ENCODE assay signal across 8 mouse cellular contexts in the genomic region with DNA sequence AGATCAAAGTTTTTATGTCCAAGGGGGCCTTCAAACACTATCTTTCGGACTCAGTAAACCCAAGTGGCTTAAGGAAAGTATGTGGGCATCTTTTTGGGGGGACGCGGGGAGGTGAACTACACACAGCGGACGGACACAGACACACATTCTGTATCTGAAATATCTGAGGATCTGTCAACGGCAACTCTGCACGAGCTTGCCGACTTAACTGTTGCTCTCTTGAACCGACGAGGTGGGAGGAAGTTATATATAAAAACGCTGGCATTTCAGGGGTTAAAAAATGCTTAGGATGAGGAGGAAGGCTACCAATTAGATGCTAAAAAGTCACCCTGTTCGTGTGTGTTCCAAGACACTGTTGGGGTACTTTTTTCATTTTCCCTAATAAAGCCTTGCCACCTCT. TPM values are rescaled to one million over a fixed set of nuclear protein-coding genes. Genes with fewer than 3 reads are reported as not detected.
DNase-seq lines count a peak whose midpoint lies in the region; ATAC-seq and TF ChIP-seq lines count a peak whose summit lies in the region.

No protein-coding gene starts in this region.

- peaks cover 12% of the 10 kb centered on the region; the same call in 1 of the 2 replicates for H3K36me3 ChIP-seq in embryonic facial prominence, embryonic 12.5 days
- H3K36me3 ChIP-seq in intestine, embryonic 15.5 days, result peaks cover 9% of the 10 kb centered on the region; the same call in 1 of the 2 replicates
- peaks cover 33% of the 10 kb centered on the region for H3K36me3 ChIP-seq in neural tube, embryonic 13.5 days

- 36% methylated on average over 12 of the region's 12 CpGs for WGBS in lung, adult 2 months
- 42% methylated on average over 12 of the region's 12 CpGs for WGBS in embryonic facial prominence, embryonic 12.5 days
- 36% methylated on average over 12 of the region's 12 CpGs for WGBS in intestine, embryonic 15.5 days
- whole genome bisulfite sequencing in neural tube, embryonic 13.5 days, result 44% methylated on average over 12 of the region's 12 CpGs

- H3K27me3 ChIP-seq in embryonic facial prominence, embryonic 12.5 days, result no peaks in the 10 kb centered on the region
- no peaks in the 10 kb centered on the region for H3K27me3 ChIP-seq in intestine, embryonic 15.5 days (replicated peaks)
- no peaks in the 10 kb centered on the region for H3K27me3 ChIP-seq in neural tube, embryonic 13.5 days

- H3K4me1 ChIP-seq in lung, adult 2 months (ENCODE audit: control insufficient read depth, insufficient read depth, low read length), result peaks cover 4% of the 10 kb centered on the region; the same call in 1 of the 2 replicates
- peaks cover 5% of the 10 kb centered on the region; the same call in 1 of the 2 replicates for H3K4me1 ChIP-seq in embryonic facial prominence, embryonic 12.5 days
- peaks cover 3% of the 10 kb centered on the region; the same call in 1 of the 2 replicates for H3K4me1 ChIP-seq in intestine, embryonic 15.5 days (replicated peaks)
- H3K4me1 ChIP-seq in neural tube, embryonic 13.5 days (replicated peaks), result peaks cover 19% of the 10 kb centered on the region

- peak overlapping the region; percentile 80 for H3K4me2 ChIP-seq in embryonic facial prominence, embryonic 12.5 days (replicated peaks)
- peak overlapping the region; percentile 59 for H3K4me2 ChIP-seq in intestine, embryonic 15.5 days (replicated peaks)
- peak overlapping the region; percentile 75 for H3K4me2 ChIP-seq in neural tube, embryonic 13.5 days

- H3K27ac ChIP-seq in embryonic facial prominence, embryonic 12.5 days, result no peak overlapping the region
- H3K27ac ChIP-seq in intestine, embryonic 15.5 days, result peak overlapping the region; percentile 86; the same call in 1 of the 2 replicates
- peak overlapping the region; percentile 93; the same call in 1 of the 2 replicates for H3K27ac ChIP-seq in neural tube, embryonic 13.5 days (replicated peaks)

- H3K4me3 ChIP-seq in lung, adult 2 months (replicated peaks; ENCODE audit: extremely low read depth, low read depth, low read length), result peak overlapping the region; percentile 78
- H3K4me3 ChIP-seq in embryonic facial prominence, embryonic 12.5 days, result peak overlapping the region; percentile 96
- H3K4me3 ChIP-seq in intestine, embryonic 15.5 days (replicated peaks), result peak overlapping the region; percentile 99
- H3K4me3 ChIP-seq in neural tube, embryonic 13.5 days, result peak overlapping the region; percentile 95

- no peaks in the 10 kb centered on the region for H3K9me3 ChIP-seq in embryonic facial prominence, embryonic 12.5 days
- H3K9me3 ChIP-seq in intestine, embryonic 15.5 days, result no peaks in the 10 kb centered on the region
- no peaks in the 10 kb centered on the region for H3K9me3 ChIP-seq in neural tube, embryonic 13.5 days

- no peak for ATAC-seq in embryonic facial prominence, embryonic 12.5 days (ENCODE audit: insufficient number of reproducible peaks, insufficient read depth, low FRiP score, low TSS enrichment)
- no peak for ATAC-seq in intestine, embryonic 15.5 days
- no peak for ATAC-seq in neural tube, embryonic 13.5 days (ENCODE audit: low read depth)

- no peak for DNase-seq in lung, adult 2 months
- no peak for DNase-seq in lung, postnatal 10 days
- DNase-seq in retina, postnatal 1 day, result no peak
- no peak for DNase-seq in adrenal gland, postnatal 14 days
- no peak for DNase-seq in layer of hippocampus, postnatal 36 days

- H3K9ac ChIP-seq in embryonic facial prominence, embryonic 12.5 days, result peak overlapping the region; percentile 88
- peak overlapping the region; percentile 91 for H3K9ac ChIP-seq in intestine, embryonic 15.5 days
- peak overlapping the region; percentile 93 for H3K9ac ChIP-seq in neural tube, embryonic 13.5 days

- TF ChIP-seq CTCF in lung, adult 2 months (IDR thresholded peaks at IDR 0.05; ENCODE audit: insufficient read depth, low read length), result no peak

- no peak for TF ChIP-seq POLR2A in lung, adult 2 months (IDR thresholded peaks at IDR 0.05; ENCODE audit: borderline replicate concordance, extremely low read depth, low read depth, low read length)

RNA-seq across cellular contexts. Expression of a gene that starts 0.9 kb away (rescaled TPM):
- 19.2 and 21.9 TPM in 2 replicates for polyA plus RNA-seq in lung, adult 2 months (2012; rRNA removed)
- polyA plus RNA-seq in embryonic facial prominence, embryonic 12.5 days (2016; fragmentation: Nextera tagmentation; extraction: Ambion mirVana), result 37.7 and 40.9 TPM in 2 replicates
- 41.8 and 45.3 TPM in 2 replicates for polyA plus RNA-seq in intestine, embryonic 15.5 days (2015; fragmentation: Nextera tagmentation; extraction: Ambion mirVana)
- polyA plus RNA-seq in neural tube, embryonic 13.5 days (2015; fragmentation: Nextera tagmentation; extraction: Ambion mirVana), result 37.0 and 46.0 TPM in 2 replicates
- total RNA-seq in adrenal gland, postnatal 14 days (2021), result 32.6 and 33.8 TPM in 2 replicates
- 10 to 100 TPM; 52.4 to 53.3 TPM for total RNA-seq in layer of hippocampus, postnatal 36 days (2021)

RNA-seq across cellular contexts. Expression of a gene that starts 37.2 kb away (rescaled TPM):
- 22.0 and 28.3 TPM in 2 replicates for polyA plus RNA-seq in lung, adult 2 months (2012; rRNA removed)
- polyA plus RNA-seq in embryonic facial prominence, embryonic 12.5 days (2016; fragmentation: Nextera tagmentation; extraction: Ambion mirVana), result 69.6 and 71.3 TPM in 2 replicates
- polyA plus RNA-seq in intestine, embryonic 15.5 days (2015; fragmentation: Nextera tagmentation; extraction: Ambion mirVana), result 54.2 and 57.7 TPM in 2 replicates
- polyA plus RNA-seq in neural tube, embryonic 13.5 days (2015; fragmentation: Nextera tagmentation; extraction: Ambion mirVana), result 134 and 143 TPM in 2 replicates
- 49.7 and 53.3 TPM in 2 replicates for total RNA-seq in adrenal gland, postnatal 14 days (2021)
- total RNA-seq in layer of hippocampus, postnatal 36 days (2021), result 100 to 1,000 TPM; 102 to 108 TPM

RNA-seq across cellular contexts. Expression of a gene that starts 52.4 kb away (rescaled TPM):
- polyA plus RNA-seq in lung, adult 2 months (2012; rRNA removed), result 10.7 and 19.1 TPM in 2 replicates
- polyA plus RNA-seq in embryonic facial prominence, embryonic 12.5 days (2016; fragmentation: Nextera tagmentation; extraction: Ambion mirVana), result 0.29 and 0.39 TPM in 2 replicates
- 2.3 and 3.7 TPM in 2 replicates for polyA plus RNA-seq in intestine, embryonic 15.5 days (2015; fragmentation: Nextera tagmentation; extraction: Ambion mirVana)
- polyA plus RNA-seq in neural tube, embryonic 13.5 days (2015; fragmentation: Nextera tagmentation; extraction: Ambion mirVana), result not detected in 2 replicates
- total RNA-seq in adrenal gland, postnatal 14 days (2021), result 0.78 and 1.8 TPM in 2 replicates
- under 1 TPM in 1 of 2 experiments, not detected in 1; 0.66 TPM for total RNA-seq in layer of hippocampus, postnatal 36 days (2021)
